Mouse (Mus musculus) lung, postnatal 0 days (tissue): ENCODE data around the gene Pou6f2. TPM values are rescaled to one million over a fixed set of nuclear protein-coding genes. Genes with fewer than 3 reads are reported as not detected.

Experiments
- ATAC-seq: fragments of 200-750 bp; cut with Nextera tagmentation; 2 replicates; pipeline ENCODE4 v1.8.0; 2017; ENCODE audit warnings: moderate library complexity
- DNase-seq: peaks from one replicate; pipeline ENCODE4 v3.0.0-alpha.2; 2016; ENCODE audit warnings: low spot score
- H3K27ac ChIP-seq: fragments of 300-500 bp; sonication (generic); 2 replicates; pipeline ENCODE4 v1.5.1; 2014; ENCODE audit warnings: antibody characterized with exemption, mild to moderate bottlenecking, low read length, mixed read lengths
- H3K27me3 ChIP-seq: fragments of 300-500 bp; sonication (generic); replicated peaks from 2 replicates; pipeline ENCODE4 v1.6.1; 2014; ENCODE audit warnings: low read length, mixed read lengths; ENCODE audit not compliant: insufficient read depth
- H3K36me3 ChIP-seq: fragments of 300-500 bp; sonication (generic); 2 replicates; pipeline ENCODE4 v1.6.1; 2014; ENCODE audit warnings: low read length, mixed read lengths; ENCODE audit not compliant: insufficient read depth
- H3K4me1 ChIP-seq: fragments of 300-500 bp; sonication (generic); 2 replicates; pipeline ENCODE4 v1.6.1; 2014; ENCODE audit warnings: antibody characterized with exemption, low read depth, low read length, mixed read lengths; ENCODE audit not compliant: insufficient read depth
- H3K4me2 ChIP-seq: fragments of 300-500 bp; sonication (generic); replicated peaks from 2 replicates; pipeline ENCODE4 v1.6.1; 2014; ENCODE audit warnings: low read depth, mild to moderate bottlenecking, low read length, moderate library complexity, mixed read lengths
- H3K4me3 ChIP-seq: fragments of 300-500 bp; sonication (generic); 2 replicates; pipeline ENCODE4 v1.5.1; 2014; ENCODE audit warnings: low read depth, low read length
- H3K9ac ChIP-seq: fragments of 300-500 bp; sonication (generic); replicated peaks from 2 replicates; pipeline ENCODE4 v1.6.1; 2014; ENCODE audit warnings: low read depth, mild to moderate bottlenecking
- H3K9me3 ChIP-seq: fragments of 300-500 bp; sonication (generic); 2 replicates; pipeline ENCODE4 v1.6.1; 2016; ENCODE audit warnings: low read length, mixed read lengths
- CTCF ChIP-seq: IDR thresholded peaks from 2 replicates; pipeline ENCODE4 v1.5.1; 2016; ENCODE audit warnings: antibody characterized with exemption, mild to moderate bottlenecking
- EP300 ChIP-seq: IDR thresholded peaks from 2 replicates; pipeline ENCODE4 v1.6.1; 2016; ENCODE audit warnings: antibody characterized with exemption, mild to moderate bottlenecking, control low read depth
- WGBS: fragments of 180-500 bp; shearing (Covaris S2); extraction: QIAGEN DNeasy Blood & Tissue Kit; methylation state at CpG from one replicate; pipeline ENCODE4 v1.1.7; 2014; 5-methylcytosine and 5-hydroxymethylcytosine counted together
- polyA plus RNA-seq: library from polyadenylated mRNA; unstranded; fragments of >200 nt; fragmentation: Nextera tagmentation; extraction: Ambion mirVana; gene quantifications from 2 replicates; pipeline ENCODE4 v1.2.1, GENCODE M21; 2015

The Pou6f2 gene
- polyA plus RNA-seq, 1 experiment from 2014 or later = not detected

DNA sequence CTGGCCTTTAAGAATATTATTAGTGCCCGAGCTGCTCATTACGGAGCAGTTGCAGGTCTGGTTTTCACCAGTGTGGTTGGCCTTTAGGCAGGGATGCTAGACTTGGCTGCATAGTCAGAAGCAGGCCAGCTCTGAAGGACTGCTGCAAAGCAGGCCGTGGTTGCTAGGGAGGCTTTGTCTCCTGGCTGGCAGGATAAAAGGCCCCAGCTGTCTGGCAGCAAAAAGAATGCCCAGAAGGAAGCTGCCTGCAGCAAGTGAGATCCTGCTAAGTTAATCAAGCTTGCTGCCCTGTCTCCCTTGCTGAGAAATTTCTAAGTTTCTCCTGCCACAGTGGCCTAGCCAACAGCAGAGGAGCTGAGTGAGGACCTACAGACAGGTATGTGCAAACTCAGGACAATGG, 116.4 kb downstream of the Pou6f2 start:
- Histone ChIP-seq H3K36me3 (no peaks in the 10 kb centered on the region), H3K4me2 (no peak overlapping the region), H3K27me3 (no peaks in the 10 kb centered on the region), H3K9ac (no peak overlapping the region), H3K9me3 (no peaks in the 10 kb centered on the region), H3K4me3 (no peak overlapping the region), H3K27ac (no peak overlapping the region), H3K4me1 (no peaks in the 10 kb centered on the region)
- no peak for DNase-seq
- TF ChIP-seq EP300 = no peak
- WGBS = 59% methylated on average over 3 of the region's 3 CpGs
- no peak for ATAC-seq

DNA sequence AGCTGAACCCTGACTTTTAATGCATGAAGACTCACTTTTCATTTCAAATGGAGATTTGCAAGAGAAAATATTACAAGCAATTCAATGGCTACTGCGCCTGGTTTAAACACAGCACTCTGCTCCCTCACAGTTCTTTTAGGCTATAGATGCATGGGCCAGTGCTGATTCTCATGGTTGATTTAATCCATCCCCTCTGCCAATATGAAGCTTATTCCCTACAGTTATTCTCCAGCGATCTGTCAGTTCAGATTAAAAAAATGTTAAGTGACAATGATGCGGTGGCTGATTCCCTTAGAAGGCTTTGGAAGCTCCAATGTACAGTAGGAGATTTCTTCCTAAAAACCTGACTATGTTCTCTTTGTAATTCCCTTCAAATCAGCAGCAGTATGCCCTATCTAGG, 144.4 kb downstream of the Pou6f2 start:
- Histone ChIP-seq H3K4me3 (no peak overlapping the region), H3K9me3 (no peaks in the 10 kb centered on the region), H3K36me3 (no peaks in the 10 kb centered on the region), H3K27ac (no peak overlapping the region), H3K4me1 (no peaks in the 10 kb centered on the region), H3K9ac (no peak overlapping the region), H3K27me3 (no peaks in the 10 kb centered on the region), H3K4me2 (no peak overlapping the region)
- TF ChIP-seq CTCF = no peak
- TF ChIP-seq EP300 = no peak
- no peak for ATAC-seq
- no peak for DNase-seq
- 85% methylated on average over 3 of the region's 3 CpGs for WGBS

DNA sequence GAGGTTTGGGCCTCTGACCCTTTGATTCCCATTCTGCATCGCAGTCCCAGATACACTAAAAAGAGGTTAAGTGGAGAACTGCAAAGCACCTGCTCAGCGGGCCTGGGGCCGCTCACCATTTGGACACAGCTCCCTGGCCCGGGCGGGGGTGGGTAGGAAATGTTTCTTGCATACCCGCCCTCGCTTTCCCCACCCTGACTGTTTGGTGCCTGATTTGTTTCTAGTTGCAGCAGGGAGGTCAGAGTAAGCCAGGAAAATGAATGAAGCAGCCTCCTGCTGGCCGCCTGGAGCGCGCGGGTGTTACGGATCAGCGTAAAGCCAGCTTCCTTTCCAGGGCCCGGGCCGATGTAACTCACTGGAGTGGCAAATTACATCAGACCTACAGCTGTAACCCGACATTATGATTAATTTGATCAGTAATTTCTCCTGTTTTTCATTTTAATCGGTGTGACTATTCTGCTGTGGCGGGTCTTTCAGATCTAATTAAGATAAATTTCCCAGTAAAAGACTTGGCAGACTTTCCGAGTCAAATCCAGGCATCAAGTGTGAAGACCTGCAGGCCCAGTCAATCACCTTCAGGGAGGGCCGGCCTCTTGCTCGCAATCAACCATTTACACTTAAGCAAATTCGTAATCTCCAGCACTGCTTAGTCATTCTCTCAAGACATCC, 178.8 kb downstream of the Pou6f2 start:
- 13% methylated on average over 22 of the region's 22 CpGs for WGBS
- H3K9ac ChIP-seq = no peak overlapping the region
- H3K27me3 ChIP-seq = no peaks in the 10 kb centered on the region
- no peak overlapping the region for H3K4me2 ChIP-seq
- no peaks in the 10 kb centered on the region for H3K9me3 ChIP-seq
- H3K36me3 ChIP-seq = no peaks in the 10 kb centered on the region
- no peak; the same call in 1 of the 2 replicates for TF ChIP-seq CTCF
- no peak for TF ChIP-seq EP300
- H3K4me3 ChIP-seq = no peak overlapping the region
- ATAC-seq (no peak), DNase-seq (peak; percentile 12)
- H3K4me1 ChIP-seq = no peaks in the 10 kb centered on the region
- H3K27ac ChIP-seq = no peak overlapping the region

DNA sequence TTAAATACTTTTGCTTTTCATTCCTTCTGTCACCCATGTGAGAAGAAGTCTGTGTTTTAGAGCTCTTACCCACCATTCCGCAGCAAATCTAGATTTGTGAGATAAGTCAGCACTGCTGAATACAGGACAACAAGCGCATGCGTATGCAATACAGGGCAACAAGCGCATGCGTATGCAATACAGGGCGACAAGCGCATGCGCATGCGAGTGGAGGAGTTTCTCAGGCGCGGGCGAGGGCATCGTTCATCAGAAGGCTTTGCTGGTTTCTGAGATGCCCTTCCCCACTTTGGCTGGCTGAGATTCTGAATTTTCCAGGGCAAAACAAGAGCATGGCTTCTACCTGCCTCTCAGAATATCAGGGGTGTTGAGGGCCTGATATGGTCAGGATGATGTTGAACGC, 186.2 kb downstream of the Pou6f2 start:
- DNase-seq (no peak), ATAC-seq (no peak)
- Histone ChIP-seq H3K36me3 (no peaks in the 10 kb centered on the region), H3K9me3 (no peaks in the 10 kb centered on the region), H3K9ac (no peak overlapping the region), H3K4me1 (no peaks in the 10 kb centered on the region), H3K4me3 (no peak overlapping the region), H3K4me2 (no peak overlapping the region), H3K27ac (no peak overlapping the region), H3K27me3 (no peaks in the 10 kb centered on the region)
- 91% methylated on average over 14 of the region's 14 CpGs for WGBS
- TF ChIP-seq CTCF (no peak), EP300 (no peak)

DNA sequence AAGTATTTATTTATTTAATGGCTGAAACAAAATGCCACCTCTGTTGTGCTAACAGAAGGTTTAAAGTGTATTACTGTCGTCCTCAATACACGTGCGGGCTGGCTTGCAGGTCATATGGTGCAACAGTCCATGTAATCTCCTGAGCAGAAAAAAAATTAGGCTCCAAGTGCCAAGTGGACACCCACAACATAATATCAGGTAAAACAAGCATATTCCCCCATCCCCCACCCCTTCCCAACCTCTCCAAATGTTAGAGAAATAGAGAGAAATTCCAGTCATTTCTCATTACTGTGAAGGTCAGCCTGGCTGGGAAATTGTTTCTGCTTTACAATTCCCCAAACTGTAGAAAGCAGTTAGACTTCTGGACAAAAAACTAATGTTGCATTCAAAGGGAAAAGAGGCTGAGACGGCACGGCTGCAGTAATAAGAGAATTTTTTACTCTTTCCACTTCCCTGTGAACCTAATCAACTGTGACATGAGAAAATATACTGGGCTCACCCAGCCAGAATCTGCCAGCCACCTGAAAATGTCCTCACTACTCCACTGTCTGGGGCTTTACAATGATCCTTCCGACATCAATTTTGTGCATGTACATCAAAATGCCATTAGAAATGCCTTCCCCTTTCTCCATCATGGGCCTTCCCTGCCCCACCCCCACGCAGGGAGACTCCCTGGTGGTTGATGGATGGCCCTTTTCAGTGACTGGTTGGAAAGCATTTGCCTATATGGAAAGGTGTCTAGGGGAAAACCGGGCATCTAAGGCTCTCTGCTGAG, 192.8 kb downstream of the Pou6f2 start:
- H3K9ac ChIP-seq = no peak overlapping the region
- DNase-seq (no peak), ATAC-seq (no peak)
- H3K4me1 ChIP-seq = no peaks in the 10 kb centered on the region
- 45% methylated on average over 8 of the region's 8 CpGs for WGBS
- TF ChIP-seq CTCF (no peak), EP300 (no peak)
- no peaks in the 10 kb centered on the region for H3K36me3 ChIP-seq
- no peak overlapping the region for H3K27ac ChIP-seq
- H3K4me2 ChIP-seq = no peak overlapping the region
- no peak overlapping the region for H3K4me3 ChIP-seq
- no peaks in the 10 kb centered on the region for H3K9me3 ChIP-seq
- no peaks in the 10 kb centered on the region for H3K27me3 ChIP-seq

DNA sequence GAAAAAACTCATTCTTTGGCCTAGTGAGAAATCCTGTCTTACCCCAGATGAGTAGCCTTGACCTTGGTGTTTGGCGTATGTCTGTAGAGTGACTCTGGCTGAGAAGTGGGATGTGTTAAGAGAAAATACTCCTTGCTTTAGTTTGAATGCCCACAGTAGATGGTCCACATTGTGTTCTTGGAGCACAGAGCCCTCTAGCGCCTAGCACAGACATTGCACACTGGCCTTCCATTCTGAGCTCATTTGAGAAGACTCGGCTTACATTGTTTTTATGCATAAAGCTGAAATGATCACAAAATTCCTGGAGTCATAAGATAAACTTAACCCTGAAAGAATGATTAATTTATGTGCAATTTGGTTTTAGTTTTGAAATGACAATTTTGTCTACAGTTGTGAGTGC, 223.5 kb downstream of the Pou6f2 start:
- DNase-seq (peak; percentile 29), ATAC-seq (no peak)
- H3K27me3 ChIP-seq = no peaks in the 10 kb centered on the region
- no peaks in the 10 kb centered on the region for H3K4me1 ChIP-seq
- H3K27ac ChIP-seq = no peak overlapping the region
- no peak overlapping the region for H3K9ac ChIP-seq
- H3K9me3 ChIP-seq = no peaks in the 10 kb centered on the region
- no peaks in the 10 kb centered on the region for H3K36me3 ChIP-seq
- WGBS = 42% methylated on average over 3 of the region's 3 CpGs
- TF ChIP-seq CTCF (peak; percentile 72), EP300 (no peak)
- no peak overlapping the region for H3K4me3 ChIP-seq
- H3K4me2 ChIP-seq = no peak overlapping the region
